Mouse (Mus musculus): ENCODE measurements around the gene Dzip1l. TPM values are rescaled to one million over a fixed set of nuclear protein-coding genes. Genes with fewer than 3 reads are reported as not detected.

The Dzip1l gene
- total RNA-seq, 2 experiments from 2014 or later: 3.1 to 3.2 TPM

- intact Hi-C loops (cut with DNase I; ENCODE audit: low total_unique reads): no loop called here
- no peak for DNase-seq
Observed at GRCm38 (mm10) chr9:99639957-99640356, 10.7 kb downstream of the Dzip1l start.

- DNase-seq: no peak
- intact Hi-C loops (cut with DNase I; ENCODE audit: low total_unique reads): no loop called here
Observed at GRCm38 (mm10) chr9:99645416-99645815, 16.1 kb downstream of the Dzip1l start.

- no peak for DNase-seq
- intact Hi-C loops (cut with DNase I; ENCODE audit: low total_unique reads): no loop called here
Observed at GRCm38 (mm10) chr9:99646102-99646501, 16.8 kb downstream of the Dzip1l start.

GRCm38 (mm10) chr9:99660756-99661155 lies 31.5 kb downstream of the Dzip1l start:
- intact Hi-C loops (cut with DNase I; ENCODE audit: low total_unique reads): loop anchor here (5.0 to 10.0 kb wide), 2 partner anchors 73 to 196 kb away; no protein-coding TSS in a partner anchor
- DNase-seq: no peak

GRCm38 (mm10) chr9:99661606-99662166 lies 32.4 kb downstream of the Dzip1l start:
- intact Hi-C loops (cut with DNase I; ENCODE audit: low total_unique reads): loop anchor here (5.0 to 10.0 kb wide), 2 partner anchors 74 to 197 kb away; no protein-coding TSS in a partner anchor
- DNase-seq: no peak

GRCm38 (mm10) chr9:99662406-99662805 lies 33.1 kb downstream of the Dzip1l start:
- peak; percentile 58 for DNase-seq
- intact Hi-C loops (cut with DNase I; ENCODE audit: low total_unique reads): loop anchor here (5.0 to 10.0 kb wide), 2 partner anchors 75 to 198 kb away; no protein-coding TSS in a partner anchor

GRCm38 (mm10) chr9:99662887-99663286 lies 33.6 kb downstream of the Dzip1l start:
- DNase-seq: no peak
- intact Hi-C loops (cut with DNase I; ENCODE audit: low total_unique reads): loop anchor here (5.0 to 10.0 kb wide), 2 partner anchors 76 to 198 kb away; no protein-coding TSS in a partner anchor

- peak; percentile 33 for DNase-seq
- intact Hi-C loops (cut with DNase I; ENCODE audit: low total_unique reads): loop anchor here (10.0 kb wide), 1 partner anchor 203 kb away; no protein-coding TSS in a partner anchor
Observed at GRCm38 (mm10) chr9:99667596-99667995, 38.3 kb downstream of the Dzip1l start.

GRCm38 (mm10) chr9:99671603-99672002 lies 42.3 kb downstream of the Dzip1l start:
- no peak for DNase-seq
- intact Hi-C loops (cut with DNase I; ENCODE audit: low total_unique reads): no loop called here

GRCm38 (mm10) chr9:99675714-99676113 lies 46.4 kb downstream of the Dzip1l start:
- no peak for DNase-seq
- intact Hi-C loops (cut with DNase I; ENCODE audit: low total_unique reads): no loop called here

GRCm38 (mm10) chr9:99681980-99682570 lies 52.8 kb downstream of the Dzip1l start:
- DNase-seq: no peak
- intact Hi-C loops (cut with DNase I; ENCODE audit: low total_unique reads): no loop called here

- intact Hi-C loops (cut with DNase I; ENCODE audit: low total_unique reads): no loop called here
- DNase-seq: no peak
Observed at GRCm38 (mm10) chr9:99685061-99685521, 55.8 kb downstream of the Dzip1l start.

- no peak for DNase-seq
- intact Hi-C loops (cut with DNase I; ENCODE audit: low total_unique reads): no loop called here
Observed at GRCm38 (mm10) chr9:99685536-99686231, 56.4 kb downstream of the Dzip1l start.

GRCm38 (mm10) chr9:99689796-99690195 lies 60.5 kb downstream of the Dzip1l start:
- DNase-seq: no peak
- intact Hi-C loops (cut with DNase I; ENCODE audit: low total_unique reads): no loop called here

- no peak for DNase-seq
- intact Hi-C loops (cut with DNase I; ENCODE audit: low total_unique reads): no loop called here
Observed at GRCm38 (mm10) chr9:99690386-99690785, 61.1 kb downstream of the Dzip1l start.

GRCm38 (mm10) chr9:99694961-99695360 lies 65.7 kb downstream of the Dzip1l start:
- intact Hi-C loops (cut with DNase I; ENCODE audit: low total_unique reads): no loop called here
- DNase-seq: no peak

GRCm38 (mm10) chr9:99699752-99700389 lies 70.6 kb downstream of the Dzip1l start:
- intact Hi-C loops (cut with DNase I; ENCODE audit: low total_unique reads): no loop called here

GRCm38 (mm10) chr9:99701187-99701586 lies 71.9 kb downstream of the Dzip1l start:
- no peak for DNase-seq
- intact Hi-C loops (cut with DNase I; ENCODE audit: low total_unique reads): no loop called here

More at GRCm38 (mm10) chr9:99699752-99700389, 70.6 kb downstream of the Dzip1l start:
- DNase-seq: no peak

GRCm38 (mm10) chr9:99702215-99702614 lies 72.9 kb downstream of the Dzip1l start:
- no peak for DNase-seq
- intact Hi-C loops (cut with DNase I; ENCODE audit: low total_unique reads): no loop called here

GRCm38 (mm10) chr9:99703711-99704110 lies 74.4 kb downstream of the Dzip1l start:
- intact Hi-C loops (cut with DNase I; ENCODE audit: low total_unique reads): no loop called here
- DNase-seq: no peak

All from gastrocnemius, postnatal 14 days (tissue).